Mouse (Mus musculus): ENCODE data around the gene Ccn6. TPM values are rescaled to one million over a fixed set of nuclear protein-coding genes. Genes with fewer than 3 reads are reported as not detected.

The Ccn6 gene
- total and polyA plus RNA-seq, 2 experiments from 2014 or later = 0.35 to 2.0 TPM

DNA sequence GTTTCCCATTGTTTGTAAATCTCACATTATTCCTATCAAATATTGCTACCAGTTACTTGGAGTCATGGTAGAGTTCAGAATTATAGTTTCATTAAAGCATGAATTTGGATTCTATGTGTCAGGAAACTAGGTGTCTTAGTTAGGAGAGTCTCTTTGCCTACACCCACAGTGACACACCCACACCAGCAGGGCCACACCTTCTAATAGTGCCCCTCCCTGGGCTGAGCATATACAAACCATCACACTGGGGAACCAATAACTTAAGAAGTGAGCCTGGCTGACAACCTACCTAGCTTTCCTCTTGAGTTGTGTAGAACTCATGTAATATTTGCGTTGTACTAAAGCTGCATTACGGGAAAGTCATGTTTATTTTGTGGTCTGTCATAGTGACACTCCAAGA, 22.2 kb downstream of the Ccn6 start:
- Histone ChIP-seq H3K36me3 (ENCODE audit: insufficient read depth, low read length) (peaks cover 8% of the 10 kb centered on the region; the same call in 1 of the 2 replicates), H3K27ac (no peak overlapping the region), H3K9me3 (ENCODE audit: low read length) (no peaks in the 10 kb centered on the region), H3K4me3 (ENCODE audit: low read length) (no peak overlapping the region), H3K9ac (replicated peaks; ENCODE audit: low read length) (no peak overlapping the region), H3K4me1 (ENCODE audit: insufficient read depth, low read length) (no peaks in the 10 kb centered on the region), H3K27me3 (ENCODE audit: insufficient read depth, low read length) (no peaks in the 10 kb centered on the region), H3K4me2 (ENCODE audit: low read depth, low read length) (no peak overlapping the region)
- DNase-seq (ENCODE audit: low spot score) = no peak
- no peak for ATAC-seq
- TF ChIP-seq CTCF (IDR thresholded peaks at IDR 0.05; ENCODE audit: low read depth) = no peak
- 94% methylated on average over 2 of the region's 2 CpGs for WGBS

DNA sequence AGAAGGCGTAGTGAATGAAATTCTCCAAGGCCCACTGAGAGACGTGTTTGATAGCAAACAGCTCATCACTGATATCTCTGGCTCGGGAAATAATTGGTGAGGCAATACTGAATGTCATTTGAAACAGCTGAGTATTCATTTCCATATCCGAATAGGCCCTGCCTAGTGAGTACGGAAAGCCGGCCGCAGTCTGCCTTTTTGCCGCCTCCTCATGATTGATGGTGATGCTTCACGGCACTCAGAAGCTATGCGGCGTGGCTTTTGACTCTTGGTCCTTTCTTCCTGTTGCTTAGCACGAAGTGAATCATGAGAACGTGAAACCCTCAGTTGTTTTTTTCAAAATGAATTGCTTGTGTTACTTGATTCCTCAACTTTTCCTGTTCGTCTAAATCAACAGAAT, 22.8 kb downstream of the Ccn6 start:
- WGBS = 47% methylated on average over 14 of the region's 14 CpGs
- H3K9me3 ChIP-seq (ENCODE audit: low read length) = no peaks in the 10 kb centered on the region

DNA sequence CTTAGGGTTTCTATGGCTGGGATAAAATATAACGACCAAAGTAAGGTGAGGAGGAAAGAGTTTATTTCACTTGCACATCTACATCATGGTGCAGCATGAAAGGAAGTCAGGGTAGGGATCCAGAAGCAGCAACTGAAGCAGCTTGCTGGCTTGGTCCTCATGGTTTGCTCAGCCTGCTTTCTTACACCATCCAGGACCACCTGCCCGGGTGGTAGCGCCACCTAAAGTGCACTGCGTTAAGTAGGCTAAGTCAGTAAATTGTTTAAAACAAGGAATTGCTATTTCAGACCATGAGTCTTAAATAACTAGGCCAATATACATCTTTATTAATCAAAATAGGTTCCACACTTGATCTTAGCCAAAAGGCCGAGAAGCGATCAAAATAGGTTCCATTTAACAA, 24.8 kb downstream of the Ccn6 start:
- H3K4me2 ChIP-seq (ENCODE audit: low read depth, low read length) = no peak overlapping the region
- no peak overlapping the region for H3K27ac ChIP-seq
- DNase-seq (ENCODE audit: low spot score) = no peak
- no peaks in the 10 kb centered on the region for H3K27me3 ChIP-seq (ENCODE audit: insufficient read depth, low read length)
- WGBS = 86% methylated on average over 6 of the region's 6 CpGs
- no peaks in the 10 kb centered on the region for H3K9me3 ChIP-seq (ENCODE audit: low read length)
- no peak overlapping the region for H3K9ac ChIP-seq (replicated peaks; ENCODE audit: low read length)
- no peaks in the 10 kb centered on the region for H3K4me1 ChIP-seq (ENCODE audit: insufficient read depth, low read length)
- no peak for ATAC-seq
- H3K4me3 ChIP-seq (ENCODE audit: low read length) = no peak overlapping the region
- no peak for TF ChIP-seq CTCF (IDR thresholded peaks at IDR 0.05; ENCODE audit: low read depth)
- H3K36me3 ChIP-seq (ENCODE audit: insufficient read depth, low read length) = peaks cover 8% of the 10 kb centered on the region; the same call in 1 of the 2 replicates

More for the DNA sequence above, 22.8 kb downstream of the Ccn6 start:
- Histone ChIP-seq H3K27ac (no peak overlapping the region), H3K4me1 (ENCODE audit: insufficient read depth, low read length) (no peaks in the 10 kb centered on the region), H3K4me3 (ENCODE audit: low read length) (no peak overlapping the region), H3K27me3 (ENCODE audit: insufficient read depth, low read length) (no peaks in the 10 kb centered on the region), H3K4me2 (ENCODE audit: low read depth, low read length) (no peak overlapping the region), H3K9ac (replicated peaks; ENCODE audit: low read length) (no peak overlapping the region), H3K36me3 (ENCODE audit: insufficient read depth, low read length) (peaks cover 8% of the 10 kb centered on the region; the same call in 1 of the 2 replicates)
- ATAC-seq (no peak), DNase-seq (ENCODE audit: low spot score) (no peak)
- no peak for TF ChIP-seq CTCF (IDR thresholded peaks at IDR 0.05; ENCODE audit: low read depth)

DNA sequence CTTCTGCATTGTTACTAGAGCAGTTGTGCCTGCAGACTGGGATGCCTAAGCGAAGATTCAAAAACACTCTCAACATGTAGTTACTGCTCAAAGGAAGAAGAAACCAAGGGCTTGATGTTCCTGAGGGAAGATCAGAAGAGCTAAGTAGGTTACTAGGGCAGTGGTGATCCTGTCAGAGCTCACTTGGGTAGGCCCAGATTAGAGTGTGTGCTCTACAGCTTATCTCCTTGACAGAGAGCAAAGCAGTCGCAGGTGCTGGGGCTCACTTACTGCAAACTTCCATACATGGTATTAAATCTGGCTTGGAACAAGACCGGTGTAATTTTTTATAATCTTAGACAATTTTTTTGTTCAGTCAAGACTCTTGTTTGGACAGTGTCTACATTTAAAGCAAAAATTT, 25.8 kb downstream of the Ccn6 start:
- no peak for ATAC-seq
- 91% methylated on average over 3 of the region's 3 CpGs for WGBS
- H3K4me2 ChIP-seq (ENCODE audit: low read depth, low read length) = no peak overlapping the region
- H3K9ac ChIP-seq (replicated peaks; ENCODE audit: low read length) = no peak overlapping the region
- H3K27ac ChIP-seq = no peak overlapping the region
- H3K36me3 ChIP-seq (ENCODE audit: insufficient read depth, low read length) = peaks cover 8% of the 10 kb centered on the region; the same call in 1 of the 2 replicates
- no peaks in the 10 kb centered on the region for H3K9me3 ChIP-seq (ENCODE audit: low read length)
- no peak overlapping the region for H3K4me3 ChIP-seq (ENCODE audit: low read length)
- DNase-seq (ENCODE audit: low spot score) = no peak
- no peaks in the 10 kb centered on the region for H3K4me1 ChIP-seq (ENCODE audit: insufficient read depth, low read length)
- H3K27me3 ChIP-seq (ENCODE audit: insufficient read depth, low read length) = no peaks in the 10 kb centered on the region
- TF ChIP-seq CTCF (IDR thresholded peaks at IDR 0.05; ENCODE audit: low read depth) = no peak

DNA sequence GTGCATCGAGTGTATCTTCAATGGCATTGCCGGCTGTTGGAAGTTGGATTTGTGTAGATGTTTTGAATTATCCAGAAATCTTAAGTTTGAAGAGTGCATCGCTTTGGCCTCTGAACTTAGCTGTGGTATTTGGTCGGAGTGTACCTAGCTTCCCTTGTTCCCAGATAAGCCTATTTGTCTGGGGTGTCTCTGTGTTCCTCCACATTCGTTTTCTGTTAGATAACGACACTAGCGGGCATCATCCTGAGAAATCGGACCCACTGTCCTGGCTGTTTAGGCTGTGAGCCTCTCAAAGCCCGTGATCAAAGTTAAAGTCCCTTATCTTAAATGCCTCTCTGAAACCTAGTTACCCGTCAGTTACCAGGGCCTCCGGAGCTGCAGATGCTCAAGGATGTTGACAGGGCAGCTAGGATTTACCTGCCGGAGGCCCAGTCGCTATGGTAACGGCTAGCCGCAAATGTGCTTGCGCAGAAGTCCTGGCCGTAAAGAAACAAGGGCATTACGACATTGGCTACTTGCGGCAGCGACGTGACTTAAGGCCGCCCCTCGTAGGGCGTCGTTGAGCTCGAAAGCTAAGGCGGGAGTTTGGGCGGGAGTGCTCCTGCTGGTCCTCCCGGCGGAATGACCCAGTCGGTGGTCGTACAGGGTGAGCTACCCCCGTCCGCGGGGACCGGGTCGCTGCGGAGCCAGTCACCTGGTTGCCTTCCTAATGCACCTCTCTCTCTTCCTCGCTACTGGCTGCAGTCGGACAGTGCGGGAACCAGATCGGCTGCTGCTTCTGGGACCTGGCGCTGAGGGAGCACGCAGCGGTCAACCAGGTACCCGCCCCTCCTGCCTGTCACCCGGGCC, 29.9 kb downstream of the Ccn6 start, which contains the start of the genes Fam229b and Tube1:
Gene Fam229b, minus strand, starts transcription at position 453 of the 849 bp plus-strand sequence.
Gene Tube1, plus strand, starts transcription at position 515 of the 849 bp plus-strand sequence.
- 5% methylated on average over 47 of the region's 47 CpGs for WGBS
- Histone ChIP-seq H3K27me3 (ENCODE audit: insufficient read depth, low read length) (no peaks in the 10 kb centered on the region), H3K27ac (peak within 1 kb of the TSS; percentile 75), H3K36me3 (ENCODE audit: insufficient read depth, low read length) (0 out of 2 replicates have a peak, but pooled peaks cover 8% of the 10 kb centered on the region), H3K4me1 (ENCODE audit: insufficient read depth, low read length) (no peaks in the 10 kb centered on the region), H3K9ac (replicated peaks; ENCODE audit: low read length) (peak within 1 kb of the TSS; percentile 58), H3K4me3 (ENCODE audit: low read length) (peak within 1 kb of the TSS; percentile 76), H3K9me3 (ENCODE audit: low read length) (no peaks in the 10 kb centered on the region), H3K4me2 (ENCODE audit: low read depth, low read length) (peak within 1 kb of the TSS; percentile 97)
- peak; percentile 97 for DNase-seq (ENCODE audit: low spot score)
- no peak for TF ChIP-seq CTCF (IDR thresholded peaks at IDR 0.05; ENCODE audit: low read depth)
- ATAC-seq = peak; percentile 95

DNA sequence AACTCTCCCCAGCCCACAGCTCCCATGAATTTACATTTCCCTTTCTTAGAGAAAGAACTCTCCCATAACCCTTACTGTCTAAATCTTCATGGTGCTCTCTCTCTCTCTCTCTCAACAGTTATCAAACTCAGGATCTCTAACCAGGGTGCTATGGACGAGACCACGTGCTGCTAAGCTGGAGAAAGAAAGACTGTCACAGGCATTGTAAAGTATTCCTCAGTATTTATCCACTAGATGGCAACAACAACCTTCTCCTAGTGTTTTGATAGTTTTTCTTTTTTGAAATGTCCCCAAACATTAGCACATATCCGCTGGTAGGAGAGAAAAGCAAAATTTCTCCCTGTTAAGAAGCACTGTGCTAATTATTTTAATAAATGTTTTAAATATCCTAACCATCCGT, 42.2 kb downstream of the Ccn6 start:
- ATAC-seq (no peak; the same call in 1 of the 2 replicates), DNase-seq (ENCODE audit: low spot score) (peak; percentile 64)
- no peak overlapping the region for H3K4me2 ChIP-seq (ENCODE audit: low read depth, low read length)
- TF ChIP-seq CTCF (IDR thresholded peaks at IDR 0.05; ENCODE audit: low read depth) = peak; percentile 66
- H3K9ac ChIP-seq (replicated peaks; ENCODE audit: low read length) = no peak overlapping the region
- no peaks in the 10 kb centered on the region for H3K27me3 ChIP-seq (ENCODE audit: insufficient read depth, low read length)
- H3K9me3 ChIP-seq (ENCODE audit: low read length) = no peaks in the 10 kb centered on the region
- H3K4me3 ChIP-seq (ENCODE audit: low read length) = no peak overlapping the region
- no peaks in the 10 kb centered on the region for H3K4me1 ChIP-seq (ENCODE audit: insufficient read depth, low read length)
- H3K27ac ChIP-seq = no peak overlapping the region
- 27% methylated on average over 4 of the region's 4 CpGs for WGBS
- H3K36me3 ChIP-seq (ENCODE audit: insufficient read depth, low read length) = no peaks in the 10 kb centered on the region

DNA sequence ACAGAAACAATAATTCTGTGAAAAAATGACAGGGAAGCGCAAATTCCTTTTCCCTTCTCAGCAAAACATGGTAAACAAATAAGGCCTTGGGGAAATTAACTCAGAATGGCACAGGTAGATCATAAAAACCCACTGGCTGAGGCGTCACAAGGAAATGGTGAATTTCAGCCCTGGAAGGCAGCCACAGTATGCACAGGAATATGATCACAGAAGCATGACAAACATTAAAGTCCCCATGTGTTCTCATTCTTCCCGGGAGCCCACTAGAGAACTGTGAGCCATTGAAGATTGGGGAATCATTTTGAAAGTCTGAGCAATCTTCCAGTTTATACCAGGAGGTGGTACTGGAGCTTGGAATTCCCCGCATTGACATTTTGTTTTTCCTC, 54.1 kb downstream of the Ccn6 start:
- Histone ChIP-seq H3K36me3 (ENCODE audit: insufficient read depth, low read length) (no peaks in the 10 kb centered on the region), H3K4me3 (ENCODE audit: low read length) (no peak overlapping the region), H3K9me3 (ENCODE audit: low read length) (no peaks in the 10 kb centered on the region), H3K4me1 (ENCODE audit: insufficient read depth, low read length) (no peaks in the 10 kb centered on the region), H3K27ac (no peak overlapping the region), H3K27me3 (ENCODE audit: insufficient read depth, low read length) (no peaks in the 10 kb centered on the region), H3K4me2 (ENCODE audit: low read depth, low read length) (no peak overlapping the region), H3K9ac (replicated peaks; ENCODE audit: low read length) (no peak overlapping the region)
- no peak for TF ChIP-seq CTCF (IDR thresholded peaks at IDR 0.05; ENCODE audit: low read depth)
- ATAC-seq (no peak), DNase-seq (ENCODE audit: low spot score) (peak; percentile 40)
- whole genome bisulfite sequencing = 48% methylated on average over 4 of the region's 4 CpGs
